Mouse (Mus musculus) kidney, postnatal 10 days (tissue): Measurements from ENCODE around the gene Vmn2r104.

ENCODE experiments used
- DNase-seq: peaks from one replicate; pipeline ENCODE4 v3.0.0; 2021; ENCODE audit warnings: mixed read lengths

The Vmn2r104 gene

GRCm38 (mm10) chr17:20048236-20048635 lies at the start of gene Vmn2r104:
Gene Vmn2r104 (minus strand): TSS chr17:20048336.
- DNase-seq: no peak

- DNase-seq: no peak
Measured at GRCm38 (mm10) chr17:20074090-20074489, 26.0 kb upstream of the Vmn2r104 start.

- no peak for DNase-seq
Measured at GRCm38 (mm10) chr17:20071656-20072396, 23.7 kb upstream of the Vmn2r104 start.
